Mouse (Mus musculus): ENCODE results near the gene Trpc4ap.

Gene Trpc4ap

GRCm38 (mm10) chr2:155640656-155641055 lies 51.5 kb downstream of the Trpc4ap start:
- DNase-seq (ENCODE audit: low spot score in 2 of 2): no peak

GRCm38 (mm10) chr2:155637411-155637810 lies 54.8 kb downstream of the Trpc4ap start:
- DNase-seq (ENCODE audit: low spot score in 2 of 2): no peak

- DNase-seq (ENCODE audit: low spot score in 2 of 2): no peak
These were observed 55.3 kb downstream of the Trpc4ap start for GRCm38 (mm10) chr2:155636881-155637280.

- no peak for DNase-seq (ENCODE audit: low spot score in 2 of 2)
These were observed 56.2 kb downstream of the Trpc4ap start for GRCm38 (mm10) chr2:155635961-155636360.

GRCm38 (mm10) chr2:155634562-155634961 lies 57.6 kb downstream of the Trpc4ap start:
- DNase-seq (ENCODE audit: low spot score in 2 of 2): no peak

GRCm38 (mm10) chr2:155633731-155634130 lies 58.5 kb downstream of the Trpc4ap start:
- no peak for DNase-seq (ENCODE audit: low spot score in 2 of 2)

- DNase-seq (ENCODE audit: low spot score in 2 of 2): no peak
These were observed 59.1 kb downstream of the Trpc4ap start for GRCm38 (mm10) chr2:155633121-155633520.

GRCm38 (mm10) chr2:155632138-155632936 lies 59.8 kb downstream of the Trpc4ap start:
- DNase-seq (ENCODE audit: low spot score in 2 of 2): no peak

GRCm38 (mm10) chr2:155630590-155631416 lies 61.4 kb downstream of the Trpc4ap start:
- DNase-seq (ENCODE audit: low spot score in 2 of 2): no peak

- DNase-seq (ENCODE audit: low spot score in 2 of 2): no peak
These were observed 62.0 kb downstream of the Trpc4ap start for GRCm38 (mm10) chr2:155630153-155630552.

- DNase-seq (ENCODE audit: low spot score in 2 of 2): no peak
These were observed 62.9 kb downstream of the Trpc4ap start for GRCm38 (mm10) chr2:155629231-155629661.

- no peak for DNase-seq (ENCODE audit: low spot score in 2 of 2)
These were observed 63.7 kb downstream of the Trpc4ap start for GRCm38 (mm10) chr2:155628519-155628918.

- DNase-seq (ENCODE audit: low spot score in 2 of 2): no peak
These were observed 64.1 kb downstream of the Trpc4ap start for GRCm38 (mm10) chr2:155628112-155628511.

- DNase-seq (ENCODE audit: low spot score in 2 of 2): peak; percentile 35 to 79
These were observed 65.0 kb downstream of the Trpc4ap start for GRCm38 (mm10) chr2:155627030-155627738.

GRCm38 (mm10) chr2:155626277-155626676 lies 65.9 kb downstream of the Trpc4ap start:
- DNase-seq (ENCODE audit: low spot score in 2 of 2): no peak

- DNase-seq (ENCODE audit: low spot score in 2 of 2): peak in 1 of 2 experiments; percentile 50
These were observed 67.5 kb downstream of the Trpc4ap start for GRCm38 (mm10) chr2:155624730-155625129.

- no peak for DNase-seq (ENCODE audit: low spot score in 2 of 2)
These were observed 68.2 kb downstream of the Trpc4ap start for GRCm38 (mm10) chr2:155623996-155624395.

- DNase-seq (ENCODE audit: low spot score in 2 of 2): no peak
These were observed 69.6 kb downstream of the Trpc4ap start for GRCm38 (mm10) chr2:155622606-155623005.

- peak; percentile 72 to 94 for DNase-seq (ENCODE audit: low spot score in 2 of 2)
These were observed 72.4 kb downstream of the Trpc4ap start for GRCm38 (mm10) chr2:155619817-155620216.

GRCm38 (mm10) chr2:155616971-155617370 lies 75.2 kb downstream of the Trpc4ap start:
- no peak for DNase-seq (ENCODE audit: low spot score in 2 of 2)

- DNase-seq (ENCODE audit: low spot score in 2 of 2): no peak
These were observed 78.2 kb downstream of the Trpc4ap start for GRCm38 (mm10) chr2:155613953-155614352.

GRCm38 (mm10) chr2:155613326-155613755 lies 78.8 kb downstream of the Trpc4ap start:
- DNase-seq (ENCODE audit: low spot score in 2 of 2): peak; percentile 28 to 59
